Mouse (Mus musculus) kidney, postnatal 0 days (tissue): ENCODE results near the gene Add1. TPM values are rescaled to one million over a fixed set of nuclear protein-coding genes. Genes with fewer than 3 reads are reported as not detected.
"Not testable (repeated sequence)": the region's sequence is repeated elsewhere in the genome, so short reads cannot be mapped to it uniquely, and the experiment has no call there.

Experiments used
- ATAC-seq: fragments of 200-750 bp; cut with Nextera tagmentation; replicated peaks from 2 replicates; pipeline ENCODE4 v1.8.0; 2017; ENCODE audit warnings: low read depth, moderate number of reproducible peaks, moderate TSS enrichment, moderate library complexity; ENCODE audit not compliant: low FRiP score
- DNase-seq: peaks from one replicate; pipeline ENCODE4 v3.0.0-alpha.2; 2016; ENCODE audit warnings: low spot score
- H3K27ac ChIP-seq: fragments of 300-500 bp; sonication (generic); 2 replicates; pipeline ENCODE4 v1.5.1; 2014; ENCODE audit warnings: mild to moderate bottlenecking
- H3K27me3 ChIP-seq: fragments of 300-500 bp; sonication (generic); 2 replicates; pipeline ENCODE4 v1.6.1; 2014; ENCODE audit warnings: low read length, mixed read lengths; ENCODE audit not compliant: insufficient read depth
- H3K36me3 ChIP-seq: fragments of 300-500 bp; sonication (generic); 2 replicates; pipeline ENCODE4 v1.6.1; 2014; ENCODE audit warnings: low read length, mixed read lengths; ENCODE audit not compliant: insufficient read depth
- H3K4me1 ChIP-seq: fragments of 300-500 bp; sonication (generic); replicated peaks from 2 replicates; pipeline ENCODE4 v1.6.1; 2014; ENCODE audit warnings: antibody characterized with exemption, low read length, mixed read lengths; ENCODE audit not compliant: insufficient read depth
- H3K4me2 ChIP-seq: fragments of 300-500 bp; sonication (generic); 2 replicates; pipeline ENCODE4 v1.6.1; 2014; ENCODE audit warnings: mild to moderate bottlenecking, low read length, moderate library complexity, mixed read lengths
- H3K4me3 ChIP-seq: fragments of 300-500 bp; sonication (generic); replicated peaks from 2 replicates; pipeline ENCODE4 v1.5.1; 2014; ENCODE audit warnings: low read depth, low read length
- H3K9ac ChIP-seq: fragments of 300-500 bp; sonication (generic); 2 replicates; pipeline ENCODE4 v1.6.1; 2014; ENCODE audit warnings: low read depth, low read length
- H3K9me3 ChIP-seq: fragments of 300-500 bp; sonication (generic); replicated peaks from 2 replicates; pipeline ENCODE4 v1.6.1; 2016; ENCODE audit warnings: low read length, inconsistent platforms, mixed read lengths
- CTCF ChIP-seq: IDR thresholded peaks from 2 replicates; pipeline ENCODE4 v1.5.1; 2016; ENCODE audit warnings: antibody characterized with exemption, low read depth, mild to moderate bottlenecking, moderate library complexity
- WGBS: fragments of 180-500 bp; shearing (Covaris S2); extraction: QIAGEN DNeasy Blood & Tissue Kit; methylation state at CpG from one replicate; pipeline ENCODE4 v1.1.7; 2014; 5-methylcytosine and 5-hydroxymethylcytosine counted together
- polyA plus RNA-seq: library from polyadenylated mRNA; unstranded; fragments of >200 nt; fragmentation: Nextera tagmentation; extraction: Ambion mirVana; gene quantifications from 2 replicates; pipeline ENCODE4 v1.2.1, GENCODE M21; 2015

The Add1 gene
- polyA plus RNA-seq, 1 experiment from 2014 or later: 130 TPM

DNA sequence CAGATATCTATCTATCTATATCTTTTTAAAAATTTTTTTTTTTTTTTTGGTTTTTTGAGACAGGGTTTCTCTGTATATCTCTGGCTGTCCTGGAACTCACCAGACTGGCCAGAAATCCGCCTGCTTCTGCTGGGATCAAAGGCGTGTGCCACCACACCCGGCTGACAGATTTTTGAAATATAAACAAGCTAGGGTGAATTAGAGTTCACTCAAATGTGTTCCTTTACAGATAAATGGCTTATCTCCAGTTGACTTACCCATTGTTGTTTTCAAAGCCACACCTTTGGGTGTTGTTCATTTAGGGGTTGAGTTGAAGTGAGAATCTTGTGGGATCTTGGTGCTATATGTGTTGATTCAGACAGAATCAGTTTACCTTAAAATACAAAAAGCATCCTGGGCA lies 5.9 kb downstream of the Add1 start:
- Histone ChIP-seq H3K27ac (no peak overlapping the region), H3K36me3 (no peaks in the 10 kb centered on the region), H3K4me3 (no peak overlapping the region), H3K9ac (no peak overlapping the region), H3K4me1 (peaks cover 14% of the 10 kb centered on the region), H3K27me3 (no peaks in the 10 kb centered on the region), H3K9me3 (no peaks in the 10 kb centered on the region), H3K4me2 (no peak overlapping the region)
- TF ChIP-seq CTCF: no peak
- ATAC-seq: no peak
- no peak for DNase-seq
- WGBS: 82% methylated on average over 3 of the region's 3 CpGs

- H3K4me1 ChIP-seq, H3K4me2 ChIP-seq, H3K27me3 ChIP-seq, H3K9me3 ChIP-seq, H3K9ac ChIP-seq, H3K4me3 ChIP-seq, H3K36me3 ChIP-seq: not testable (repeated sequence)
- 0 out of 2 replicates have a peak overlapping the region, but pooled peaks have one; percentile 47 for H3K27ac ChIP-seq
- DNase-seq: peak; percentile 64
- peak; percentile 77 for ATAC-seq
- 32% methylated on average over 10 of the region's 10 CpGs for WGBS
These were observed 8.3 kb downstream of the Add1 start for GRCm38 (mm10) chr5:34581671-34582313.

DNA sequence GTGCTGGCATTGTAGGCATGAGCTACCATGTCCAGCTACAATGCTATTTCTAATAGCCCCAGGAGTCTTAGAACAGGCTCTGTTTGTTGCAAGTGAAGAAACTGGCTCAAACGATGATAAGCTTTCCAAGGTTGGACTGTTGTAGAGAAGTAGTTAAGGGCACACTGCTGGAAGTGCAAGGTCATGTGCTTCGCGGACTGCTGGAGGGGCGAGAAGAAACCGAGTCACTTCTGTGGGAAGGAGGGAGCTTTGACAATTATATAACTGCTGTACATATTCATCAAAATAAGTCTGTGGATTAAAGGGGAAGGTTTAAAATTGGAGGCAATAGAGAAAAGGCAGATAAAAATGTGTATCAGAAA lies 8.8 kb downstream of the Add1 start:
- Histone ChIP-seq H3K4me2 (no peak overlapping the region), H3K9ac (no peak overlapping the region), H3K4me3 (no peak overlapping the region), H3K4me1 (0 out of 2 replicates have a peak, but pooled peaks cover 5% of the 10 kb centered on the region), H3K36me3 (no peaks in the 10 kb centered on the region), H3K27ac (0 out of 2 replicates have a peak overlapping the region, but pooled peaks have one; percentile 47), H3K27me3 (no peaks in the 10 kb centered on the region), H3K9me3 (no peaks in the 10 kb centered on the region)
- ATAC-seq (no peak), DNase-seq (no peak)
- 55% methylated on average over 5 of the region's 5 CpGs for WGBS
- TF ChIP-seq CTCF: no peak

DNA sequence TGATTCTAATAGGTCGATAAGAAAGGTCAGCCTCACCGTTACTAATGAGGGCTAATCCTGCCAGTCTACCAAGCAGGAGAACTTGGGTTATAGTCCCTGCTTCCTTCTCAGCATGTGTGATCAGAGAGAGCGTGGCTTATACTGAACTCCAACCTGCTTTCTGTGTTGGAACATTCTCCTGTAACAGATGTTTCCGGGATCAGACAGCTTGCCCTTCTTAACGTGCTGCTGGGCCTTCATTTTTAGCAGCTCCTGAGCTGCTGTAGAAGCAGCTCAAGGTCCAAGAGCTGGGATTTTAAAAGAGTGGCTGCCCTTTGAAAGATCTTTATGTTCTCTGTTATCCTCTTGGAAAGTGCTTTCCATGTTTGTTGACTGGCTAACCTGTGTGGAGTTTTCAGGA lies 11.8 kb downstream of the Add1 start:
- TF ChIP-seq CTCF: no peak
- Histone ChIP-seq H3K9ac (no peak overlapping the region), H3K27me3 (no peaks in the 10 kb centered on the region), H3K4me3 (no peak overlapping the region), H3K36me3 (no peaks in the 10 kb centered on the region), H3K4me2 (no peak overlapping the region), H3K27ac (no peak overlapping the region), H3K9me3 (no peaks in the 10 kb centered on the region), H3K4me1 (0 out of 2 replicates have a peak, but pooled peaks cover 5% of the 10 kb centered on the region)
- no peak for DNase-seq
- WGBS: 80% methylated on average over 5 of the region's 5 CpGs
- no peak for ATAC-seq

DNA sequence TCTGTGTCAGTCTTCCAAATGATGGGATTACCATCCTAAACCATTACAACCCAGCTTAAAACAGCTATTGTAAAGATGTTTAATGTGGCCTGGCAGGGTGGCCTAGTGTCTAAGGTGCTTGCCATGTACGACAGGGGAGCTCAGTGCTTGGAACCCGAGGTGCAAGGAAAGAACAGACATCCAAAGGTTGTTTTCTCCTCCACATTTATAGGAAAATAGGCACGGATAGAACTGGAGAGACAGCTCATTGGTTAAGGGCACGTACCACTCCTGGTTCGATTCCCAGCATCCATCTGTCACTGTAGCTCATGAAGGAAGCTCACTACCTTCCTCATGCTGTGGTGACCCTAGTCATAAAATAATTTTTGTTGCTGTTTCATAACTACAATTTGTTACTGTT lies 14.4 kb downstream of the Add1 start:
- ATAC-seq (no peak), DNase-seq (no peak)
- Histone ChIP-seq H3K4me3 (no peak overlapping the region), H3K27me3 (no peaks in the 10 kb centered on the region), H3K9ac (no peak overlapping the region), H3K4me1 (no peaks in the 10 kb centered on the region), H3K9me3 (no peaks in the 10 kb centered on the region), H3K36me3 (no peaks in the 10 kb centered on the region), H3K27ac (no peak overlapping the region), H3K4me2 (no peak overlapping the region)
- no peak for TF ChIP-seq CTCF
- WGBS: 94% methylated on average over 5 of the region's 5 CpGs

DNA sequence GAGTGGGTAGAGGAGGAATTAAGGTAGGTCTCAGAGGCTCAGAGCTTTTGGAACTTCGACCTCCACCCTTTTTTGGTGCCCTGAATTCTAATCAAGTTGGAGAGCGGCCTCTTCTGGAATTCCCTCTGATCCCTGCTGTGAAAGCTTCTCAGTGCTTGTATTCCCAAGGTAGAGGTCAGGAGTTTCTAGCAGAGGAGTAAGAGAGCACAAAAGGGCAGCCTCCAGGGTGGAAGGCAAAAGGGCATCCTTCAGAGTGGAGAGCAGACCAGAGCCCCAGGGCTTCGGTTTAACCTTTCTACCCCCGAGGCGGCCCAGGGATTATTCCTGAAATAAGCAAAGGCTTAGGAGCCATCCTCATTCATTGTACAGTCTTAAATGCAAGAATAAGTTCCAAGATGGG lies 16.6 kb downstream of the Add1 start:
- peaks cover 4% of the 10 kb centered on the region; the same call in 1 of the 2 replicates for H3K36me3 ChIP-seq
- DNase-seq (no peak), ATAC-seq (no peak)
- H3K27ac ChIP-seq: no peak overlapping the region
- 40% methylated on average over 5 of the region's 5 CpGs for WGBS
- no peaks in the 10 kb centered on the region for H3K27me3 ChIP-seq
- H3K9ac ChIP-seq: no peak overlapping the region
- H3K4me2 ChIP-seq: no peak overlapping the region
- TF ChIP-seq CTCF: no peak
- H3K4me3 ChIP-seq: no peak overlapping the region
- H3K4me1 ChIP-seq: no peaks in the 10 kb centered on the region
- no peaks in the 10 kb centered on the region for H3K9me3 ChIP-seq

GRCm38 (mm10) chr5:34590702-34591101 lies 17.2 kb downstream of the Add1 start:
- Histone ChIP-seq H3K36me3 (peaks cover 4% of the 10 kb centered on the region; the same call in 1 of the 2 replicates), H3K9ac (no peak overlapping the region), H3K4me1 (no peaks in the 10 kb centered on the region), H3K4me3 (no peak overlapping the region), H3K9me3 (no peaks in the 10 kb centered on the region), H3K4me2 (no peak overlapping the region), H3K27ac (no peak overlapping the region), H3K27me3 (no peaks in the 10 kb centered on the region)
- ATAC-seq (no peak), DNase-seq (no peak)
- 60% methylated on average over 4 of the region's 4 CpGs for WGBS
- TF ChIP-seq CTCF: no peak
